Mouse (Mus musculus) forebrain, embryonic 14.5 days (tissue): ENCODE results near the gene Pth2. TPM values are rescaled to one million over a fixed set of nuclear protein-coding genes. Genes with fewer than 3 reads are reported as not detected.
"Not testable (repeated sequence)": the region's sequence is repeated elsewhere in the genome, so short reads cannot be mapped to it uniquely, and the experiment has no call there.

Experiments used
- ATAC-seq: fragments of 200-750 bp; cut with Nextera tagmentation; 2 replicates; pipeline ENCODE4 v1.8.0; 2017; ENCODE audit warnings: mild to moderate bottlenecking, moderate library complexity
- DNase-seq: peaks from one replicate; pipeline ENCODE4 v3.0.0-alpha.2; 2015; ENCODE audit warnings: low spot score
- H3K27ac ChIP-seq: fragments of 300-500 bp; sonication (generic); 2 replicates; pipeline ENCODE4 v1.5.1; 2014; ENCODE audit warnings: low read depth, mild to moderate bottlenecking, control low read depth, low read length, moderate library complexity
- H3K27me3 ChIP-seq: fragments of 300-500 bp; sonication (generic); replicated peaks from 2 replicates; pipeline ENCODE4 v1.6.1; 2014; ENCODE audit warnings: low read length, control low read depth, mixed read lengths; ENCODE audit not compliant: control insufficient read depth, insufficient read depth
- H3K36me3 ChIP-seq: fragments of 300-500 bp; sonication (generic); 2 replicates; pipeline ENCODE4 v1.6.1; 2014; ENCODE audit warnings: low read length, control low read depth; ENCODE audit not compliant: control insufficient read depth, insufficient read depth
- H3K4me1 ChIP-seq: fragments of 300-500 bp; sonication (generic); 2 replicates; pipeline ENCODE4 v1.6.1; 2014; ENCODE audit warnings: antibody characterized with exemption, low read length, control low read depth; ENCODE audit not compliant: control insufficient read depth, insufficient read depth
- H3K4me2 ChIP-seq: fragments of 300-500 bp; sonication (generic); 2 replicates; pipeline ENCODE4 v1.6.1; 2014; ENCODE audit warnings: mild to moderate bottlenecking, control low read depth, low read length
- H3K4me3 ChIP-seq: fragments of 300-500 bp; sonication (generic); 2 replicates; pipeline ENCODE4 v1.5.1; 2014; ENCODE audit warnings: low read depth, low read length, control low read depth
- H3K9ac ChIP-seq: fragments of 300-500 bp; sonication (generic); 2 replicates; pipeline ENCODE4 v1.6.1; 2014; ENCODE audit warnings: mild to moderate bottlenecking, low read length, control low read depth, moderate library complexity
- H3K9me3 ChIP-seq: fragments of 300-500 bp; sonication (generic); replicated peaks from 2 replicates; pipeline ENCODE4 v1.6.1; 2016; ENCODE audit warnings: low read length, control low read depth, mixed read lengths; ENCODE audit not compliant: control insufficient read depth
- WGBS: fragments of 180-500 bp; shearing (Covaris S2); extraction: QIAGEN DNeasy Blood & Tissue Kit; methylation state at CpG from one replicate; pipeline ENCODE4 v1.1.7; 2014; 5-methylcytosine and 5-hydroxymethylcytosine counted together
- polyA plus RNA-seq: library from polyadenylated mRNA; unstranded; fragments of >200 nt; fragmentation: Nextera tagmentation; extraction: Ambion mirVana; gene quantifications from 2 replicates; pipeline ENCODE4 v1.2.1, GENCODE M21; 2014

Gene Pth2
- polyA plus RNA-seq, 1 experiment from 2014 or later = not detected

- not testable (repeated sequence) for H3K9ac ChIP-seq, H3K4me2 ChIP-seq, H3K4me1 ChIP-seq, H3K4me3 ChIP-seq, H3K36me3 ChIP-seq, H3K27ac ChIP-seq, H3K9me3 ChIP-seq, ATAC-seq, DNase-seq
- WGBS = 67% methylated on average over 1 of the region's 1 CpGs
- H3K27me3 ChIP-seq = peaks cover 63% of the 10 kb centered on the region
Observed at GRCm38 (mm10) chr7:45173772-45174171, 7.0 kb upstream of the Pth2 start.

- Histone ChIP-seq H3K9ac (no peak overlapping the region), H3K27me3 (peaks cover 63% of the 10 kb centered on the region), H3K9me3 (no peaks in the 10 kb centered on the region), H3K27ac (no peak overlapping the region), H3K36me3 (no peaks in the 10 kb centered on the region), H3K4me2 (0 out of 2 replicates have a peak overlapping the region, but pooled peaks have one; percentile 2), H3K4me1 (no peaks in the 10 kb centered on the region), H3K4me3 (no peak overlapping the region)
- DNase-seq (no peak), ATAC-seq (peak; percentile 18; the same call in 1 of the 2 replicates)
- WGBS = 3% methylated on average over 28 of the region's 29 CpGs
Observed at GRCm38 (mm10) chr7:45174567-45175280, 6.1 kb upstream of the Pth2 start.

- Histone ChIP-seq H3K27me3 (peaks cover 65% of the 10 kb centered on the region), H3K27ac (no peak overlapping the region), H3K4me1 (no peaks in the 10 kb centered on the region), H3K9me3 (no peaks in the 10 kb centered on the region), H3K4me2 (no peak overlapping the region), H3K36me3 (no peaks in the 10 kb centered on the region), H3K4me3 (no peak overlapping the region), H3K9ac (no peak overlapping the region)
- WGBS = 2% methylated on average over 13 of the region's 13 CpGs
- ATAC-seq (no peak), DNase-seq (no peak)
Observed at GRCm38 (mm10) chr7:45175398-45175797, 5.4 kb upstream of the Pth2 start.

GRCm38 (mm10) chr7:45175929-45176328 lies 4.9 kb upstream of the Pth2 start:
- no peaks in the 10 kb centered on the region for H3K9me3 ChIP-seq
- no peak overlapping the region for H3K27ac ChIP-seq
- ATAC-seq (no peak), DNase-seq (no peak)
- H3K36me3 ChIP-seq = no peaks in the 10 kb centered on the region
- no peak overlapping the region for H3K4me3 ChIP-seq
- H3K9ac ChIP-seq = no peak overlapping the region
- WGBS = under 1% methylated on average over 23 of the region's 23 CpGs
- peak overlapping the region; percentile 28 for H3K4me2 ChIP-seq
- H3K4me1 ChIP-seq = no peaks in the 10 kb centered on the region
- peaks cover 70% of the 10 kb centered on the region for H3K27me3 ChIP-seq

DNA sequence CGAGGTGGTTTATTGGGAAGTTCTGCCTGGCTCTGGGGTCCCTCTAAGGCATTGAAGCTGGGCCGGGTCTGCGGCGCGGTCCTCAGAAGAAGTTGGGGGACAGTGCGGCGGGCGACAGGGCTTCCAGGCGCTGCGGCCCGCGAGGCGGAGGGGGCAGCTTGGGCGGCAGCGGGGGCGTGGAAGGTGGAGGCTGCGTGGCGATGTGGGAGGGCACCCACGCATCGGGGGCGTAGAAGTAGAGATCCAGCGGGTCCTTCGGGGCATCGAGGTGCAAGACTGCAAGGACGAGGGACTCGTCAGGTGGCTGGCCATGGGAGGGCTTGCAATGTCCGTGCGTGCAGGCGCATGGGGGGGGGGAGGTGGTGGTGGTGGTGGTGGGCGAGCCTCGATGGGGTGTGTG lies 4.4 kb upstream of the Pth2 start:
- ATAC-seq (no peak), DNase-seq (no peak)
- Histone ChIP-seq H3K36me3 (no peaks in the 10 kb centered on the region), H3K27ac (no peak overlapping the region), H3K4me1 (0 out of 2 replicates have a peak, but pooled peaks cover 2% of the 10 kb centered on the region), H3K9me3 (no peaks in the 10 kb centered on the region), H3K4me3 (no peak overlapping the region), H3K9ac (no peak overlapping the region), H3K4me2 (peak overlapping the region; percentile 28), H3K27me3 (peaks cover 74% of the 10 kb centered on the region)
- WGBS = 2% methylated on average over 31 of the region's 31 CpGs

DNA sequence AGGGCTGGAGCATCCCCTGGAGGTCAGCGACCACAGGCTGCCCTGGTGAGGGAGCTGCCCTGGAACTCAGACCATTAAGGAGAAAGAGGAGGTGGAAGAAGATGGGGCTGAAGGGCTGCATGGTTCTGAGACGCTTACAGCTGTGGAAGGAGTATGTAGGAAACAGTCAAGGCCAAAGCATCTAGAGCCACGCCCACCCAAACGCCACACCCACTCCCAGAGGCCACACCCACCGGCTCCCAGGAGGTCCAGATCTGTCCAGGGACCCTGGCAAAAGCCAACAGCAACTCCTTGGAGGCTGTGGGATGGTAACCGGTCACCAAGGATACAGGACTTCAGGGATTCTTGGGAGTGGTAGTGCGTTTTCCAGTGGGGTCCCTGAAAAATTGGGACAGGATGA lies 2.2 kb upstream of the Pth2 start:
- Histone ChIP-seq H3K9me3 (no peaks in the 10 kb centered on the region), H3K36me3 (no peaks in the 10 kb centered on the region), H3K4me2 (no peak overlapping the region), H3K27ac (no peak overlapping the region), H3K27me3 (peaks cover 96% of the 10 kb centered on the region), H3K9ac (no peak overlapping the region), H3K4me3 (no peak overlapping the region), H3K4me1 (peaks cover 7% of the 10 kb centered on the region; the same call in 1 of the 2 replicates)
- DNase-seq (no peak), ATAC-seq (no peak)
- WGBS = 22% methylated on average over 7 of the region's 7 CpGs

- peaks cover 7% of the 10 kb centered on the region; the same call in 1 of the 2 replicates for H3K4me1 ChIP-seq
- H3K27ac ChIP-seq = no peak within 1 kb of the TSS
- ATAC-seq = no peak
- H3K4me3 ChIP-seq = no peak within 1 kb of the TSS
- H3K4me2 ChIP-seq = no peak within 1 kb of the TSS
- peaks cover 98% of the 10 kb centered on the region for H3K27me3 ChIP-seq
- DNase-seq = no peak
- WGBS = 23% methylated on average over 7 of the region's 7 CpGs
- no peaks in the 10 kb centered on the region for H3K36me3 ChIP-seq
- H3K9me3 ChIP-seq = no peaks in the 10 kb centered on the region
- no peak within 1 kb of the TSS for H3K9ac ChIP-seq
Observed at GRCm38 (mm10) chr7:45179469-45179868, 1.3 kb upstream of the Pth2 start, which contains the start of gene Gfy. Gene Gfy, minus strand, starts transcription at chr7:45179569.

DNA sequence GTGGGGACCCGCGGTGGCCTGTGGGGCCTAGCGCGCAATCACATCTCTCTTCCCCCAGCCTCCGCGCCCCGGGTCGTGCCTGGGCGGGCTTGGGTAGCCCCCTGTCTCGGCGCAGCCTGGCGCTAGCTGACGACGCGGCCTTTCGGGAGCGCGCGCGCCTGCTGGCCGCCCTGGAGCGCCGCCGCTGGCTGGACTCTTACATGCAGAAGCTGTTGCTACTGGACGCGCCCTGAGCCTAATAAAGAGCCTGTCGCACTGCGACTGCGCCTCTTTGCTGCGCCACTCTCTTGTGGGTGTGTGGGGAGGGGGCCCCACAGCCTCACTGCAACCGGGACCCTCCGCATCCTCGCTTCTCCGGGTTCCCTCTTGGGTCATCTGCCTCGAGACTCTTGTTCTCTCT lies 745 bp downstream of the Pth2 start:
- H3K9ac ChIP-seq = no peak overlapping the region
- DNase-seq (no peak), ATAC-seq (no peak; the same call in 1 of the 2 replicates)
- H3K4me3 ChIP-seq = peak overlapping the region; percentile 6; the same call in 1 of the 2 replicates
- no peak overlapping the region for H3K27ac ChIP-seq
- H3K9me3 ChIP-seq = no peaks in the 10 kb centered on the region
- peaks cover 81% of the 10 kb centered on the region for H3K27me3 ChIP-seq
- 6% methylated on average over 24 of the region's 35 CpGs for WGBS
- peak overlapping the region; percentile 50 for H3K4me2 ChIP-seq
- H3K4me1 ChIP-seq = peaks cover 7% of the 10 kb centered on the region; the same call in 1 of the 2 replicates
- no peaks in the 10 kb centered on the region for H3K36me3 ChIP-seq

- peak overlapping the region; percentile 19 for H3K4me3 ChIP-seq
- peaks cover 7% of the 10 kb centered on the region; the same call in 1 of the 2 replicates for H3K4me1 ChIP-seq
- peak; percentile 93 for DNase-seq
- ATAC-seq = peak; percentile 94
- no peaks in the 10 kb centered on the region for H3K9me3 ChIP-seq
- H3K4me2 ChIP-seq = peak overlapping the region; percentile 50
- H3K27me3 ChIP-seq = peaks cover 75% of the 10 kb centered on the region
- H3K9ac ChIP-seq = peak overlapping the region; percentile 26; the same call in 1 of the 2 replicates
- no peaks in the 10 kb centered on the region for H3K36me3 ChIP-seq
- no peak overlapping the region for H3K27ac ChIP-seq
- WGBS = under 1% methylated on average over 34 of the region's 34 CpGs
Observed at GRCm38 (mm10) chr7:45182199-45182601, 1.4 kb downstream of the Pth2 start.
